Mouse (Mus musculus): Measurements from ENCODE around the gene Pdk2. TPM values are rescaled to one million over a fixed set of nuclear protein-coding genes. Genes with fewer than 3 reads are reported as not detected.

Pdk2 gene
- polyA plus RNA-seq, 1 experiment, result 106 TPM

DNA sequence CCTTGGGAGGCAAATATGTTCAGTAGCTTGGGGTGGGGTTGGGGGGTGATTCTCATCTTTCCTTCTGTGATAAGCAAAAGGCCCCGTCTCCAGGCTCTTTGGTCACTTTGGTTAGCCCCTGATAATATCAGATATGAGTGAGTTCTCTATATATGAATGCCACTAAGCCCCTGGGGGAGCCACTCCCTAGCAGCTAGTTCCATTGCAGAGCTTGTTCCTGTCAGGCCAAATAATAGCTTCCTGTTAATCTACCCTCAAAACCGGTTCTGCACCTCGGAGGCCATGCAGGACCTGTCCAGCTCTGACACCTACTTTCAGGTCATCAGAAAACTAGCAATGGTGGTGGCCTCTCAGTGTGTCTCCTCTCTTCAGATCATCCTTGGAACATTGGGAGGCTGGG is 33.7 kb downstream of the Pdk2 start:
- peaks cover 4% of the 10 kb centered on the region; the same call in 1 of the 2 replicates for H3K4me1 ChIP-seq (ENCODE audit: control insufficient read depth, insufficient read depth, low read length)
- no peak overlapping the region for H3K27ac ChIP-seq (ENCODE audit: insufficient read depth, low read length)
- TF ChIP-seq POLR2A (IDR thresholded peaks at IDR 0.05; ENCODE audit: extremely low read depth, insufficient read depth, low read length) (no peak), CTCF (IDR thresholded peaks at IDR 0.05; ENCODE audit: extremely low read depth, insufficient read depth, low read length) (no peak)
- H3K4me3 ChIP-seq (ENCODE audit: insufficient read depth, low read length), result no peak overlapping the region

DNA sequence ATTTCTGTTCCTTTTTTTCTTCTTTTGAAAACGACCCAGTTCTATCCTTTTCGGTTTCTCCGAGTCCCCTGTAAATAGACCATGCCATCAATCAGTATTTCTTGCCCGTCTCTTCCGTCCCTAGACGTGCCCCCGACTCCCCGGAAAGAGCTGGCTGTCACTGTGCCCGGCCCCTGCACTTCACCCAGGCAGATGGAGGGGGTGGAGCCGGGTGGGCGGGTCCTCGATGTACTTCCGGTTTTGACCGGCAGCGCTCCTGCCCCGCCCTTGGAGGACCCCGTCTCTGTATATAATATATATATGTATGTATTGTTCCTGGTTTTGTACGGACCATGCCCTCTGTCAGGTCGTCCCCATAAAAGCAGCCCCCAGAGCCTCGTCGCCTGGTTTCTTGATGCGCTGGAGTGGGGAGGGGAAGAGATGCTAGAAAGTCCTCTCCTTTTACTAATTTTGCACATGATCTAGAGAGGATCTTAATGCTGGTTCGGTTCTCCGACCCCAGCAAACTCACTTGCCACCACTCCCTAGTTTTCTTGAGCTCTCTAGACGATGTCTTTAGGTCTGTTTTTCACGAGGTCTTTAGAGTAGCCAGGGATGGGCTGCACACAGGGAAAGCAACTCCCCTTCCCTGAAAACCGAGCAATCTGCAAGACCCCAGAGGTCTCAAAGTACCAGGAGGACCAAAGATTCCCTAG is 34.5 kb downstream of the Pdk2 start:
- TF ChIP-seq POLR2A (IDR thresholded peaks at IDR 0.05; ENCODE audit: extremely low read depth, insufficient read depth, low read length) (peak; percentile 13; the same call in 1 of the 2 replicates), CTCF (IDR thresholded peaks at IDR 0.05; ENCODE audit: extremely low read depth, insufficient read depth, low read length) (no peak)
- Histone ChIP-seq H3K4me1 (ENCODE audit: control insufficient read depth, insufficient read depth, low read length) (peaks cover 4% of the 10 kb centered on the region; the same call in 1 of the 2 replicates), H3K4me3 (ENCODE audit: insufficient read depth, low read length) (peak overlapping the region; percentile 27), H3K27ac (ENCODE audit: insufficient read depth, low read length) (no peak overlapping the region)

DNA sequence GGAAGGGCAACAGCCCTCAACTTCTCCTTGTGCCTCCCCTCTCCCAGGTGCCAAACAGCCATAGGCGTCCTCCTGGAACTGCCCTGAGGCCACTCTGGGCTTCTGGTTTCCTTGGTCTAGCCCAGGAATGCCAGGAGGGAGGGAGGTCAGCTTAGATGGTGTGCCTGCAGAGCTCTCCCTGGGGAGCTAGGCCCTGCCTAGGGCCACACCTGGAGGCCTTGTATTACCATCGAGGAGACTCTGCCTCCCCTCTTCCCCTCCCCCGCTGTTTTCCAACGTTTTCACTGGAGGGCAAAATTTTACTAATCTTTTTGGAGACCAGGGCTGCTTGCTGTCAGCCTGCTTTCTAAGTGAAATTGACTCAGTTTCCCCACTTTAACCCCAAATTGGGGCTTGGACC is 35.1 kb downstream of the Pdk2 start:
- no peak overlapping the region for H3K4me3 ChIP-seq (ENCODE audit: insufficient read depth, low read length)
- no peak overlapping the region for H3K27ac ChIP-seq (ENCODE audit: insufficient read depth, low read length)
- peaks cover 2% of the 10 kb centered on the region; the same call in 1 of the 2 replicates for H3K4me1 ChIP-seq (ENCODE audit: control insufficient read depth, insufficient read depth, low read length)
- TF ChIP-seq CTCF (IDR thresholded peaks at IDR 0.05; ENCODE audit: extremely low read depth, insufficient read depth, low read length) (no peak), POLR2A (IDR thresholded peaks at IDR 0.05; ENCODE audit: extremely low read depth, insufficient read depth, low read length) (no peak)

DNA sequence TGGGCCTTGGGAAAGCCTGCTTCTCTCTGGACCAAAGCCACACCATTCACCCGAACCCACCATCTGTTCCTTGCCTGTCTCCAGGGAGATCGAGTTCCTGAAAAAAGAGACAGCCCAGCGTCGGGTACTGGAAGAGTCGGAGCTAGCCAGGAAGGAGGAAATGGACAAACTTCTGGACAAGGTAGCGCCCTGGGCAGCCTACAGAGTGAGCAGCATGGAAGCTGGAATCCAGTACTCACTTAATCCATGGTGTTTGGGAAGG is 36.3 kb downstream of the Pdk2 start:
- peaks cover 2% of the 10 kb centered on the region; the same call in 1 of the 2 replicates for H3K4me1 ChIP-seq (ENCODE audit: control insufficient read depth, insufficient read depth, low read length)
- no peak overlapping the region for H3K27ac ChIP-seq (ENCODE audit: insufficient read depth, low read length)
- TF ChIP-seq POLR2A (IDR thresholded peaks at IDR 0.05; ENCODE audit: extremely low read depth, insufficient read depth, low read length) (no peak), CTCF (IDR thresholded peaks at IDR 0.05; ENCODE audit: extremely low read depth, insufficient read depth, low read length) (no peak)
- no peak overlapping the region for H3K4me3 ChIP-seq (ENCODE audit: insufficient read depth, low read length)

DNA sequence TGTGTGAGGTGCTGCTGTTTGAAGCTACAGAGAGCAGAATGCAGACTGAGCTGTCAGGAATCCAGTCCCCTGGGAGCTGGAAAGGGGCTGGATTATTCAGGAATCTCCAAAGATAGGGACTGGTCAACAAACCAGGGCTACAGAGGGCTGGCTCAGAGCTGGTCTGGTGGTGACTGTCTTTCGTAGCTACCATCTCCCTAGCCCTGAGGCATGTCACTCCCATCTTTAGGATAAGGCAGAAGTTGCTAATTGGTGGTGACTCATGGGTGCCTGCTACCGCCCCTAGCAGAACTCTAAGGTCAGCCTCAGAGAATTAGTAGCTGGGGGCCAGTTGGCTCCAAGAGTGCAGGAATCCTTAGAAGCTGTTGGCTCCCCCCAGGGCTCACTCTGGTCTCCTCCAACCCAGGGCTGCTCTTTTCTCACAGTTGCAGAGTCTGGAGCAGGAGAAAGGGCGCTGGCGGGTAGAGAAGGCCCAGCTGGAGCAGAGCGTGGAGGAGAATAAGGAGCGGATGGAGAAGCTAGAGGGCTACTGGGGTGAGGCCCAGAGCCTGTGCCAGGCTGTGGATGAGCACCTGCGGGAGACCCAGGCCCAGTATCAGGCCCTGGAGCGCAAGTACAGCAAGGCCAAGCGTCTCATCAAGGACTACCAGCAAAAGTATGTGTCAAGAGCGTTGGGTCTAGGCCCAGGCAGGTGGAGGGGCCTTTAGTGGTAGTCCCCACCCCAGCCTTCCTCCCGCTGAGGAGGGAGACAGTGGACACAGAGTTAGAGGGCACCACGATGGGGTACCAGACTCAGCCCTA is 36.8 kb downstream of the Pdk2 start:
- Histone ChIP-seq H3K4me3 (ENCODE audit: insufficient read depth, low read length) (no peak overlapping the region), H3K27ac (ENCODE audit: insufficient read depth, low read length) (no peak overlapping the region), H3K4me1 (ENCODE audit: control insufficient read depth, insufficient read depth, low read length) (peaks cover 2% of the 10 kb centered on the region; the same call in 1 of the 2 replicates)
- TF ChIP-seq POLR2A (IDR thresholded peaks at IDR 0.05; ENCODE audit: extremely low read depth, insufficient read depth, low read length) (no peak), CTCF (IDR thresholded peaks at IDR 0.05; ENCODE audit: extremely low read depth, insufficient read depth, low read length) (no peak)

DNA sequence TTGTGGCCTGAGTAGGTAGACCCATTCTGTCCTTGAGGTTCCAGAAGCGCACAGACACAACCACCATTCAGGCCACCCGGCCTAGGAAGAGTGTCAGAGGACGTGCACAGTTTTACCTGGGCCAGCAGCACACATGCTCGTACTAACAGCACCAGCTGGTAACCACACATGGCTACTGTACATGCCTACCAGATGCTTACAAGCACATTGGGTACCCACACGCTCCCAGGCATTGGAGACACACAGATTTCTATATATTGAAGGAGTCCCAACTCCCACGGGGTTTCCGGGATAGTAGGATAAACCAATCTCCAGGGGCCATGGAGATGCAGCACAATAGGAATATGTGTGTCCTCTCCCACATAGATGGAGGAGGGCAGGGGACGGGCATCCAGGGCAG is 38.4 kb downstream of the Pdk2 start:
- peaks cover 7% of the 10 kb centered on the region for H3K4me1 ChIP-seq (ENCODE audit: control insufficient read depth, insufficient read depth, low read length)
- TF ChIP-seq POLR2A (IDR thresholded peaks at IDR 0.05; ENCODE audit: extremely low read depth, insufficient read depth, low read length), result no peak
- no peak for TF ChIP-seq CTCF (IDR thresholded peaks at IDR 0.05; ENCODE audit: extremely low read depth, insufficient read depth, low read length)
- no peak overlapping the region for H3K27ac ChIP-seq (ENCODE audit: insufficient read depth, low read length)
- H3K4me3 ChIP-seq (ENCODE audit: insufficient read depth, low read length), result no peak overlapping the region

DNA sequence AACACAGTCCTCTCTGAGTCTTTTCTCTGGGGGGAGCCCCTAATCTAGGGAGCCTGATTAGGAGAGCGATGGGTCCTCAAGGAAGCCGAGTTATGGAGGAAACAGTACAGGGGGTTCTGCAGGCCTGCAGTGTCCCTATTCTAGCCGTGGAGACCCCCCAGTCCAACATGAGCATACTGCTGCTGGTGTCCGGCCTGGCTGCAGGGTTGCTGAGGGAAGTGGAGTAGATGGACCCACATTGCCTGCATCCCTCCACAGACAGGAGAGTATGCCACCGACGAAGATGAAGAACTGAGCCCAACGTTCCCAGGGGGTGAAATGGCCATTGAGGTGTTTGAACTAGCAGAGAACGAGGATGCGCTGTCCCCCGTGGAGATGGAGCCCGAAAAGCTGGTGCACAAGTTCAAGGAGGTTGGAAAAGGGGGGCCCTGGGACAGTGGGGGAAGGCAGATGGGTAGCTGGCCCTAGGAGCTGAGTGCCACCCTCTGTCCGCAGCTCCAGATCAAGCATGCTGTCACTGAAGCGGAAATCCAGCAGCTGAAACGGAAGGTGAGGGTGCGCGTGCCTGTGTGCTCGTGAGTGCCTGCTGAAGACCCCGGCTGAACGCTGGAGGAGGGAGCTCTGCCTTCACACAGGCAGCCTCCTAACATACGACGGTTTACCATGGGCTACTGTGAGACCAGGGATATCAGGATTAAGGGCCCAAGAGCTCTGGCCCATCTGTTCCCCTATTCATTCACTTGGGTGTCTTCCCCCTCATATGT is 39.4 kb downstream of the Pdk2 start:
- Histone ChIP-seq H3K4me1 (ENCODE audit: control insufficient read depth, insufficient read depth, low read length) (peaks cover 9% of the 10 kb centered on the region), H3K27ac (ENCODE audit: insufficient read depth, low read length) (no peak overlapping the region), H3K4me3 (ENCODE audit: insufficient read depth, low read length) (no peak overlapping the region)
- no peak for TF ChIP-seq CTCF (IDR thresholded peaks at IDR 0.05; ENCODE audit: extremely low read depth, insufficient read depth, low read length)
- no peak for TF ChIP-seq POLR2A (IDR thresholded peaks at IDR 0.05; ENCODE audit: extremely low read depth, insufficient read depth, low read length)

DNA sequence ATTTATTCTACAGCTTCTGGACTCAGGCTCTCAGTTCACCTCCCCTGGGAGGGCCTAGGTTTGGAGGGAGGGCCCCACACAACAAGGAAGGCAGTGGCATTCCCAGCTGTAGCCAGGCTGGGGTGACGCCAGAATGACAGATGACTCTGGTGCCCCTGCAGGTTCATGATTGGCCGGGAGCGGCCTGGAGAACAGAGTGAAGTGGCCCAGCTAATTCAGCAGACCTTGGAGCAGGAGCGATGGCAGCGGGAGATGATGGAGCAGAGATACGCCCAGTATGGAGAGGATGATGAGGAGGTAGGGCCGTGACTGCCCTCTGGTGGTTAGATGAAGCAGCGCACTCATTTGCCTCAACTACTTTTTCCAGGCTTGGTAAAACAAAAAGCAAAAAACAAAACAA is 40.1 kb downstream of the Pdk2 start:
- no peak overlapping the region for H3K27ac ChIP-seq (ENCODE audit: insufficient read depth, low read length)
- H3K4me1 ChIP-seq (ENCODE audit: control insufficient read depth, insufficient read depth, low read length), result peaks cover 10% of the 10 kb centered on the region
- TF ChIP-seq CTCF (IDR thresholded peaks at IDR 0.05; ENCODE audit: extremely low read depth, insufficient read depth, low read length), result peak; percentile 92
- no peak for TF ChIP-seq POLR2A (IDR thresholded peaks at IDR 0.05; ENCODE audit: extremely low read depth, insufficient read depth, low read length)

DNA sequence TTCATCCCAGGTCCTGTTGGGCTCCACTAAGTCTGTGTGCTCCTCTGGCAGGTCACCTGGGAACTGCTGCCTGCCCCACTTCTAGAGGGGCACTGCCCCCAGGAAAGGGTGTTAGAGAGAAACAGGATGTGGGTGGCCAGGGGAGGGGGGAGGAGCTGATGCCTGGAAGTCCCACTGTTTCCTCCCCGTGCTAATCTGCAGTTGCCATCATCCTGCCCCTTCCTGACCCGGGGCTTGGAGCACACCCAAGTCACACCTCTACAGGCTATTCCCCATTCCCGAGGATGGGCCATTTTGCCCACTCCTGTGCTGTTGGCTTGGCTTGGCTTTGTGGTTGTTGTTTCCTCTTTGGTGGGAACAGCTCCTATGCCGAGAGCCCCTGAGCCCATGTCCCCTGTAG is 40.6 kb downstream of the Pdk2 start:
- Histone ChIP-seq H3K4me1 (ENCODE audit: control insufficient read depth, insufficient read depth, low read length) (peaks cover 10% of the 10 kb centered on the region), H3K27ac (ENCODE audit: insufficient read depth, low read length) (0 out of 2 replicates have a peak overlapping the region, but pooled peaks have one; percentile 30), H3K4me3 (ENCODE audit: insufficient read depth, low read length) (no peak overlapping the region)
- no peak for TF ChIP-seq CTCF (IDR thresholded peaks at IDR 0.05; ENCODE audit: extremely low read depth, insufficient read depth, low read length)
- no peak for TF ChIP-seq POLR2A (IDR thresholded peaks at IDR 0.05; ENCODE audit: extremely low read depth, insufficient read depth, low read length)

More for the DNA sequence above, 40.1 kb downstream of the Pdk2 start:
- H3K4me3 ChIP-seq (ENCODE audit: insufficient read depth, low read length), result no peak overlapping the region

Measured in cortical plate, adult 2 months (tissue).